Mouse (Mus musculus) testis, adult 2 months (tissue): ENCODE results near the gene Hsd3b2.

Source experiments
- CTCF ChIP-seq: fragments of 200-500 bp; IDR thresholded peaks from 2 replicates; pipeline ENCODE4 v1.5.1; 2012; ENCODE audit warnings: low read depth, mild to moderate bottlenecking, inconsistent platforms, low read length, moderate library complexity; ENCODE audit not compliant: control insufficient read depth, insufficient read depth, insufficient replicate concordance
- POLR2A ChIP-seq: fragments of 200-500 bp; IDR thresholded peaks from 2 replicates; pipeline ENCODE4 v1.6.1; 2012; ENCODE audit warnings: low read depth, mild to moderate bottlenecking, inconsistent platforms, low read length, moderate library complexity; ENCODE audit not compliant: control insufficient read depth

GRCm38 (mm10) chr3:98734340-98734739 is 10.0 kb upstream of the Hsd3b2 start:
- no peak for TF ChIP-seq CTCF
- no peak for TF ChIP-seq POLR2A
